ENCODE assay signal across 9 mouse cellular contexts in genomic region chr2:57102091-57102855, GRCm38 (mm10). TPM values are rescaled to one million over a fixed set of nuclear protein-coding genes. Genes with fewer than 3 reads are reported as not detected.
DNase-seq lines count a peak whose midpoint lies in the region; ATAC-seq and TF ChIP-seq lines count a peak whose summit lies in the region.
"Had no signal": no experiment of that assay in that cellular context is flagged by ENCODE, and none has a peak within 500 bp of the region (broad histone marks: within the 10 kb centered on the region; RNA-seq: fewer than 3 reads in every experiment).

No protein-coding gene starts in this region.

- no peaks in the 10 kb centered on the region for H3K9me3 ChIP-seq in forebrain, postnatal 0 days (ENCODE audit: low read length)
- no peaks in the 10 kb centered on the region for H3K9me3 ChIP-seq in intestine, embryonic 16.5 days (ENCODE audit: control insufficient read depth, low read length)
- no peaks in the 10 kb centered on the region for H3K9me3 ChIP-seq in midbrain, embryonic 10.5 days (replicated peaks)

- 2% methylated on average over 51 of the region's 51 CpGs for WGBS in forebrain, postnatal 0 days
- under 1% methylated on average over 44 of the region's 51 CpGs for WGBS in intestine, embryonic 16.5 days
- WGBS in midbrain, embryonic 10.5 days = under 1% methylated on average over 51 of the region's 51 CpGs

- peak overlapping the region; percentile 2; the same call in 1 of the 2 replicates for H3K9ac ChIP-seq in forebrain, postnatal 0 days
- H3K9ac ChIP-seq in intestine, embryonic 16.5 days (ENCODE audit: low read depth, low read length) = 0 out of 2 replicates have a peak overlapping the region, but pooled peaks have one; percentile 20

- DNase-seq in adrenal gland, adult (ENCODE audit: inconsistent age in 2 of 2, low spot score in 1 of 2) = peak; percentile 31 to 83
- no peak for DNase-seq in adrenal gland, postnatal 4 days (ENCODE audit: low spot score in 2 of 2)
- DNase-seq in adrenal gland, adult 2 months = peak; percentile 79
- no peak for DNase-seq in forebrain, postnatal 0 days
- peak; percentile 57 for DNase-seq in midbrain, embryonic 10.5 days (ENCODE audit: low spot score)
- DNase-seq in thymus, adult 18-20 months = no peak
- no peak for DNase-seq in layer of hippocampus, postnatal 25 days (ENCODE audit: extremely low spot score in 1 of 2, low spot score in 1 of 2)

- H3K27me3 ChIP-seq in forebrain, postnatal 0 days (ENCODE audit: insufficient read depth, low read length) = peaks cover 54% of the 10 kb centered on the region
- H3K27me3 ChIP-seq in intestine, embryonic 16.5 days (replicated peaks; ENCODE audit: control insufficient read depth, insufficient read depth, low read length) = peaks cover 53% of the 10 kb centered on the region
- H3K27me3 ChIP-seq in midbrain, embryonic 10.5 days (ENCODE audit: low read depth, poor library complexity, severe bottlenecking) = peaks cover 100% of the 10 kb centered on the region

- ATAC-seq in forebrain, postnatal 0 days = peak; percentile 58
- no peak for ATAC-seq in intestine, embryonic 16.5 days

- TF ChIP-seq CTCF in forebrain, postnatal 0 days (IDR thresholded peaks at IDR 0.05; ENCODE audit: low read depth) = peak; percentile 23; the same call in 1 of the 2 replicates

- peaks cover 10% of the 10 kb centered on the region for H3K4me1 ChIP-seq in forebrain, postnatal 0 days (ENCODE audit: insufficient read depth)
- H3K4me1 ChIP-seq in intestine, embryonic 16.5 days (ENCODE audit: control insufficient read depth, insufficient read depth, low read length) = peaks cover 11% of the 10 kb centered on the region; the same call in 1 of the 2 replicates
- peaks cover 29% of the 10 kb centered on the region for H3K4me1 ChIP-seq in midbrain, embryonic 10.5 days

- H3K4me3 ChIP-seq in forebrain, postnatal 0 days (ENCODE audit: low read depth, low read length) = peak overlapping the region; percentile 40
- H3K4me3 ChIP-seq in intestine, embryonic 16.5 days (ENCODE audit: low read length) = peak overlapping the region; percentile 45
- H3K4me3 ChIP-seq in midbrain, embryonic 10.5 days = peak overlapping the region; percentile 56
- H3K4me3 ChIP-seq: erythroblast, embryonic 14.5 days had no signal

- H3K27ac ChIP-seq in forebrain, postnatal 0 days (ENCODE audit: low read depth, low read length) = no peak overlapping the region
- H3K27ac ChIP-seq in intestine, embryonic 16.5 days (ENCODE audit: low read length) = no peak overlapping the region
- H3K27ac ChIP-seq in midbrain, embryonic 10.5 days (replicated peaks) = no peak overlapping the region

- no peaks in the 10 kb centered on the region for H3K36me3 ChIP-seq in forebrain, postnatal 0 days (ENCODE audit: insufficient read depth)
- H3K36me3 ChIP-seq in intestine, embryonic 16.5 days (ENCODE audit: control insufficient read depth, insufficient read depth, low read length) = no peaks in the 10 kb centered on the region
- no peaks in the 10 kb centered on the region for H3K36me3 ChIP-seq in midbrain, embryonic 10.5 days

- peak overlapping the region; percentile 70 for H3K4me2 ChIP-seq in forebrain, postnatal 0 days (ENCODE audit: low read depth)
- peak overlapping the region; percentile 65 for H3K4me2 ChIP-seq in intestine, embryonic 16.5 days (ENCODE audit: low read depth, low read length)

RNA-seq across cellular contexts. Expression of gene Nr4a2, which starts 21.5 kb away (rescaled TPM):
- 1 to 10 TPM; 6.6 to 7.6 TPM for total RNA-seq in adrenal gland, postnatal 4 days (2021)
- total RNA-seq in adrenal gland, adult 2 months (2021) = 10 to 100 TPM; 21.0 to 21.7 TPM
- 5.5 and 8.7 TPM in 2 replicates for polyA plus RNA-seq in adrenal gland, adult 2 months (2012; rRNA removed)
- total RNA-seq in forebrain, postnatal 0 days (2014; rRNA removed) = 26.4 and 30.6 TPM in 2 replicates
- polyA plus RNA-seq in forebrain, postnatal 0 days (2015; fragmentation: Nextera tagmentation; extraction: Ambion mirVana) = 25.1 and 59.4 TPM in 2 replicates
- 2.7 and 2.9 TPM in 2 replicates for polyA plus RNA-seq in intestine, embryonic 16.5 days (2015; fragmentation: Nextera tagmentation; extraction: Ambion mirVana)
- polyA plus RNA-seq in midbrain, embryonic 10.5 days (2016; fragmentation: Nextera tagmentation; extraction: Ambion mirVana) = 6.9 and 13.8 TPM in 2 replicates
- total RNA-seq in layer of hippocampus, postnatal 25 days (2021) = 10 to 100 TPM; 51.6 to 55.1 TPM

Comparison
In these comparisons a context has a peak if more than half of its experiments do, and no peak if none do; other contexts are left out.
1. DNase-seq: peak in adrenal gland, adult (2 of 2), adrenal gland, adult 2 months (single experiment) and midbrain, embryonic 10.5 days (single experiment); none in adrenal gland, postnatal 4 days (0 of 2), forebrain, postnatal 0 days (single experiment), thymus, adult 18-20 months (0 of 2) and layer of hippocampus, postnatal 25 days (0 of 2).
2. Peak in every context shown above with its lines, with median percentiles within 50 percentile points of each other: H3K4me3 ChIP-seq.